Mouse (Mus musculus): ENCODE measurements around the gene Adnp.

GRCm38 (mm10) chr2:168195721-168196120 lies 11.2 kb downstream of the Adnp start:
- TF ChIP-seq CTCF (IDR thresholded peaks at IDR 0.05; ENCODE audit: control insufficient read depth, insufficient read depth, low read length) (no peak), POLR2A (IDR thresholded peaks at IDR 0.05; ENCODE audit: borderline replicate concordance, control insufficient read depth, low read depth, low read length) (no peak)
